Mouse (Mus musculus) liver, postnatal 0 days (tissue): ENCODE results near the gene Tmem117.

Experiments used
- CTCF ChIP-seq: sonication (generic); IDR thresholded peaks from 2 replicates; pipeline ENCODE4 v1.5.1; 2016; ENCODE audit warnings: antibody characterized with exemption, low read depth
- EP300 ChIP-seq: IDR thresholded peaks from 2 replicates; pipeline ENCODE4 v1.6.1; 2016; ENCODE audit warnings: antibody characterized with exemption, low read depth, mild to moderate bottlenecking

DNA sequence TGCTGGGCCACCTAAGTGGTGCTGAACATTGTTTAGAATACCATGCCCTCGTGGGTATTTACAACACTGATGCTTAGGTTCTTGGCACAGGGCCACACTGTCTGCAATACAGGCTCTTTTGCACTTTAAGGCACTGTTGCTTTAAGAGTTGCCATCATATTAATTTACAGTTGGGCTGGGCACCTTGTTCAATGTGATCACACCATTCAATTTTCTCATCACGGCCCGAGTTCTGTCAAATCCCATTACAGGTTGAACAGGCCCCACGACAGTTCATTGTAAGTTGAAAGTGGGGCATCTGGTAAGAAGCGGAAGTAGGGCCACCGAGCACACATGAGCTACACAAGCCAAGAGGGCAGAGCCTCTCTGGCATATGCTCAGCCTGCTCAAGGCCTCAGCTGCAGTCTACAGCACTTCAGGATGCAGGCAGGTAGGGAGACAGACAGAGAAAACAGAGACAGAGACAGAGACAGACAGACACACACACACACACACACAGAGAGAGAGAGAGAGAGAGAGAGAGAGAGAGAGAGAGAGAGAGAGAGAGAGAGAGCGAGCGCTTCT, 478.3 kb downstream of the Tmem117 start:
- no peak for TF ChIP-seq CTCF
- TF ChIP-seq EP300, result no peak
